Mouse (Mus musculus) spleen, postnatal 14 days (tissue): ENCODE measurements around the gene Pygo2.
"Not testable (repeated sequence)": the region's sequence is repeated elsewhere in the genome, so short reads cannot be mapped to it uniquely, and the experiment has no call there.

Source experiments
- DNase-seq, 2 experiments: peaks; one replicate each; pipeline ENCODE4 v3.0.0; 2021 to 2022; ENCODE audit warnings: low spot score in 2 of 2

The Pygo2 gene

DNA sequence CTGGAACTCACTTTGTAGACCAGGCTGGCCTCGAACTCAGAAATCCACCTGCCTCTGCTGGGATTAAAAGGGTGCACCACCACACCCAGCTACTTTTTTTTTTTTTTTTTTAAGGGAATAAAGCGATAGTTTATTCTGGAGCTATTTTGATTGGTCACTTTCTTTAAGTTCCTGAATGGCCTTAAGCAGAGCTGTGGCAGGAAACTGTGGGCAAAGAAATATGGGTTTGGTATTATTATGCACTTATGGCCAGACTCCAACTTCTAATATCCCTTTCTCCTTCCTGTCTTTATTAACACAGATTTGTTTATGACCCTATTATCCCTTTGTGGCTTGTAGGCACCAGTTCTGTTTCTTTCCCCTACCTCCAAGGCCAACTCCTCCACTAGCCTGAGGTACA, 9.6 kb upstream of the Pygo2 start:
- DNase-seq: no peak

DNA sequence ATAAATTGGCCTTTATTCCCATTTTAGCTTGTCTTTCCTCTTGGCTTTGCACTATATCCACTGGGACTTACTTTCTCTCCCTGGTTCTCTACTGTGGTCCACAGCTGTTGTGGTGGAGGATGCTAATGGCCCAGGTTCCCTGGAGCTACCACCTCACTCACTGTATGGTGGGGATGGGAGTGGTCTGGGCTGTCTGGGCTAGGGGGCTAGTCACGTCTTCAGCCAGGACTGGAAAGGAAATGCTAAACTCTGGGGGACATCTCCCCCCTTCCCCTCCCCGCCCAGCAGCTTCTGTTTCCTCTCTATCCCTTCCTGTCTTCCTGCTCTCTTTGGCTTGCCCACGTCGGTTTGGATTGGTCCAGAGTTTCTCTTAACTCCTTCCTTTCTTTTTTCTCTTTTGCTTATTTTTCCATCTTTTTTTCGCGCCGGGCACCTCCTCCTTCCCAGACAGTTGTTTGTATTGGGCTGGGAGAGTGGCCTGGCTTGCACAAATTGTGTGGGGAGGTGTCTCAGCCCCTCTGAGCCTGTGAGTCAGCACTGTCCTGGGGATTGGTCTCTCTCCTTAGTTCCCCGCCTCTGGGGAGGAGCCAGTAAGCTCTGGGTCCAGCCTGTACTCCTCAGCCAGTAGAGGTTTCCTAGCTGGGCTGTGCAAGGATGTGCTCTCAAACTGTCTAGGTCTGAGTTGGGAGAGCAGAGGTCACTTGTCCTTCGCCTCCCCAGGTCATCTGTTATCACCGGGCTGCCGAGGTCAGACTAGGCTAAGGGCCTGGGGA, 8.8 kb upstream of the Pygo2 start:
- DNase-seq: peak; percentile 47 to 51

DNA sequence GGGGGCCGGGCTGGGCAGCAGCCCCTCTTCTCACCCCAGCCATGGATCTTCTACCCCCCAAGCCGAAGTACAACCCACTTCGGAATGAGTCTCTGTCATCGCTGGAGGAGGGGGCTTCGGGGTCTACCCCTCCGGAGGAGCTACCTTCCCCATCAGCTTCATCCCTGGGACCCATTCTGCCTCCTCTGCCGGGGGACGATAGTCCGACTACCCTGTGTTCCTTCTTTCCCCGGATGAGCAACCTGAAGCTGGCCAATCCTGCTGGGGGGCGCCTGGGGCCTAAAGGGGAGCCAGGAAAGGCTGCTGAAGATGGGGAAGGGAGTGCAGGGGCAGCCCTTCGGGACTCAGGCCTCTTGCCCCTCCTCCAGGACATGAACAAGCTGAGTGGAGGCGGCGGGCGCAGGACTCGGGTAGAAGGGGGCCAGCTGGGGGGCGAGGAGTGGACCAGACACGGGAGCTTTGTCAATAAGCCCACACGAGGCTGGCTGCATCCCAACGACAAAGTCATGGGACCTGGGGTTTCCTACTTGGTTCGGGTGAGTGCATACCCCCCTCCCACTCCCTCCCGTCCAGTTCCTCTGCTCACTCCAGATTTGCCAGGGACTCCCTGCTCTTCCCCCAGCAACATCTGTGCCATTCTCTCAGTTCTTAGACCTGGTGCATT, 8.1 kb upstream of the Pygo2 start:
- no peak for DNase-seq

DNA sequence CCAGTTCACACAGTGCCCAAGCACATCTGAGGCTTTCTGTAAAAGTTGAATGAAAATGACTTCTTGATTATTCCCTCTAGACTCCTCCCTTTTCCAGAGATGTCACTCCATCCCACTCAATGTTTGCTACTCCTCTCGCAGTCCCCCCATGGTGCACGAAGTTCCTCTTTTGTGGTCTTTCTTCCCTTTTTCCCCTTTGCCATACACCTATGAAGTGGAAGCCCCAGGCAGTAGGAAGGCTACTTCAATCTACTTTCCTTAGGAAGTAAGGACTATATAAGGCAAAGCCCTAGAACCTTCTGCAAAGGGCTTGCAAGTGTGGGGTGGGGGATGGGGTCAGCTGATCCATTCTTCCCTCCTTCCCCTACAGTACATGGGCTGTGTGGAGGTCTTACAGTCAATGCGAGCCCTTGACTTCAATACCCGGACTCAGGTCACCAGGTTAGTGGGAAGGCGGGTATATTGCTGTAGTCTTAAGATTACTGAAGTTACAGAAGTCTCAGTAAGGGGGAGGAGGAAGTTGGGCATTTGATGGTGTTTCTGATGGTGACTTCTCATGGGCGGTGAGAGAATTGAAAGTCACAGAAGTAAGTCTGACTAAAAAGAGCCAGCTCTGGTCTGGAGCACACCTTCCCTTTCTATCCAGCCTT, 7.3 kb upstream of the Pygo2 start:
- DNase-seq: no peak

DNA sequence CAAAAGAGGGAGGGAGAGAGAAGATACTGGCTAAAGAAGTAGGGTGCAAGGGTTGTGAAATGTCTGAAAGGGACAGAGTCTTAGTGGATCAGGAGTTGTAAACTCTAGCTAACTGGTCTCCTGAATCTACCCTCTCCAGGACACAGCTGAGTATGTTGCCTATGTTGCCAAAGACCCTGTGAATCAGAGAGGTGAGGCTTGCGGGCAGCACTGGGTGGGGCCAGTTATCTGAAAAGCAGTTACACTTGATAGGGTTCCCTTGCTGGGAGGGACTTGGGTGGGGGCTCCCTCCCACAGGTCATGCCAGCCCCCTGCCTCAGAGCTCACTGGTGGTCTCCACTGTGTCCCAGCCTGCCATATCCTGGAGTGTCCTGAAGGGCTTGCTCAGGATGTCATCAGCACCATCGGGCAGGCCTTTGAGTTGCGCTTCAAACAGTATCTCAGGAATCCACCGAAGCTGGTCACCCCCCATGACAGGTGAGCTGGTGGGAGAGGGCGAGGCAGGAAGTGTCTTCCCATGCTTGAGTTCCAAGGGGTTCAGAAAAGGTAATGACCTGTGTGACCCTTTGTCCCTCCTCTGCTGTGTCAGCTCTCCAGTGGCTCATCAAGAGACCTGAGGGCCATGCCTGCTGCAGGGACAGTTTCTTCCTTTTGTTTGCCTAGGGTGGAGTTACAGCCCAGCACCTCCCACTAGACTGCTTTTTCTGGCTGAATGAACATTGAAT, 5.4 kb upstream of the Pygo2 start:
- no peak for DNase-seq

DNA sequence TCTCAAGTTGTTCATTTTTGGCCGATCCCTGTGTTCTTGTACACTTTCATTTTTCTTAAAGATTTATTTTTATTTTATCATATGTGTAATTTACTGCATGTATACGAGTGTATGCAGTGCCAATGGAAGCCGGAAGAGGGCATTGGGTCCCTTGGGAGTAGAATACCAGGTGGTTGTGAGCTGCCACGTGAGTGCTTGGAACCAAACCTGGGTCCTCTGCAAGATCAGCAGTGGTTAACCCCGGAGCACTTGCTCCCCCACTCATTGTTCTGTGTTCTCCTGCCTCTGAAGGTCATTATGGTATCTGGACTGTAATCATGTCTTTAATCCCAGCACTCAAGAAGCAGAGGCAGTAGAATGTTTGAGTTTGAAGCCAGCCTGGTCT, 4.9 kb upstream of the Pygo2 start:
- no peak for DNase-seq

DNA sequence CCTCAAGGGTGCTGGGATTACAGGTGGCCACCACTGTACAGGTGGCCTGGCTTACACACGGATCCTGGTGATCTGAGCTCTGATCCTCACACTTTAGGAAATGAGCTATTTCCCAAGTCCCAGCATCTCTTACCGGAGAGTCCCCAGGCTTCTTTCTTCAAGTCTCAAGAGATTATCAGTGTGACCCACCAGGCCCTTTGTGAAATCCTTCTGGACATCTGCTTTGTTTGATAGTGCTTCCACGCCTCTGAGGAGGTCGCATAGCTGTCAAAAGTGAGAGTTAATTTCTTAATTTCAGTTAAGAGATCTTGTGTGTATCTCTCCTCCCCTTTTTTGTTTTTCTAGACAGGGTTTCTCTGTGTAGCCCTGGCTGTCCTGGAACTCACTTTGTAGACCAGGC, 4.1 kb upstream of the Pygo2 start:
- DNase-seq: no peak

DNA sequence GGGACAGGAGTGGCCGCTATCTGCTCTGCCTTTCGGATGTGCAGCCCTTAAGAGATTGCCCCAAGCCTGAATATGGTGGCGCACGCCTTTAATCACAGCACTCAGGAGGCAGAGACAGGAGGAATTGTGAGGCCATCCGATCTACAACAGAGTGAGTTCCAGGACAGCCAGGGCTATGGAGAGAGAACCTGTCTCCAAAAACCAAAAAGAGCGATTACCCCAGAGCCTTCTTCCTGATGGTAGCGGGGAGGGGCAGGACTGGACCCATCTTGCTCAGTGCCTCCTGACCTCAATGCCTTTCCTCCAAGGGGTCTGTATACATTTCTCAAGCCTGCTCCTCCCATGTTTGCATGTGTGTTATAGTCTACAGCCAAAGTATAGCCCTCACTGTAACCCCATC, 993 bp upstream of the Pygo2 start:
- DNase-seq: not testable (repeated sequence)

DNA sequence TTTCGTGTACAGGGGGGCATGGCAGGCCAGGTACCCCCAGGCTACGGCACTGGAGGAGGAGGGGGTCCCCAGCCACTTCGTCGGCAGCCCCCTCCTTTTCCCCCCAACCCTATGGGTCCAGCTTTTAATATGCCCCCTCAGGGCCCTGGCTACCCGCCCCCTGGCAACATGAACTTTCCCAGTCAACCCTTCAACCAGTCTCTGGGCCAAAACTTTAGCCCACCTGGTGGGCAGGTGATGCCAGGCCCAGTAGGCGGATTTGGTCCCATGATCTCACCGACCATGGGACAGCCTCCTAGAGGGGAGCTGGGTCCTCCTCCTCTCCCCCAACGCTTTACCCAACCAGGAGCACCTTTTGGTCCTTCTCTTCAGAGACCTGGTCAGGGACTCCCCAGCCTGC, 2.6 kb downstream of the Pygo2 start:
- DNase-seq: no peak

DNA sequence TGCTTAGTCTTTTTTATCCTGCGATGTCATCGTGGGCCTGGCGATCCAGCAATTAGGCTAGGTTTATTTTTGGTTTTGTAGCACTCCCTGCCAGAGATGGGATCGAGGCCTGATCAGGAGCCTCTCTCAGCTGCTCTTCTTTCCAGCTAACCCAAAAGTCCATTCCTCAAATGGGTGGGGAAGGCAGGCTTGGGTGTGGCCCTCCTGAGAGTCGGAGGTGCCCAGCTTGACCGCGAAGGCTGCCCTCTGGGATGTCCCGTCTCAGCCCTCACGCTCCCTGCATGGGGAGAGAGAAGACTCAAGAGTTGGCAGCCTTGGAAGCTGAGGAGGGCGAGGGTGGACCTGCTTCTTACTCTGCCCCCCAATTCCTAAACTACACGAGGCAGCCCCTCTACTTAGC, 4.5 kb downstream of the Pygo2 start:
- DNase-seq: no peak

DNA sequence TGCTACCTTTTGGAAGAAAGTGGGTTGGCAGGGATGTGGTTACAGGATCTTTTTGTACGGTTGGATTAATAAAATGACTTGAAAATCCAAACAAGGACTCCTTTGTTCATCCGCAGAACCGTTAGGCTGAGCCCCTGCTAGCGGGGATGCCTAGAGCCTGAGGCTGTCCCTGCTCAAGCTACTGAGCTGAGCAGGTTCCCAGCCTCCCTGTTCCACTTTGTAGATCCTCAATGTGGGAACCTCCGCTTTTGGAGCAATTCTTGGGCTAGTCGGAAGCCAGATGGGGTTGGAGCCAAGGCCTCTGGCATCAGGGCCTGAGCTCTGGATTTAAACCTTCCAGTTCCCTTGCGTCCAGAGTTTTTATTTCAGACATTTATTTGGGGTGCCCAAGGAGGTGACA, 5.0 kb downstream of the Pygo2 start:
- no peak for DNase-seq

DNA sequence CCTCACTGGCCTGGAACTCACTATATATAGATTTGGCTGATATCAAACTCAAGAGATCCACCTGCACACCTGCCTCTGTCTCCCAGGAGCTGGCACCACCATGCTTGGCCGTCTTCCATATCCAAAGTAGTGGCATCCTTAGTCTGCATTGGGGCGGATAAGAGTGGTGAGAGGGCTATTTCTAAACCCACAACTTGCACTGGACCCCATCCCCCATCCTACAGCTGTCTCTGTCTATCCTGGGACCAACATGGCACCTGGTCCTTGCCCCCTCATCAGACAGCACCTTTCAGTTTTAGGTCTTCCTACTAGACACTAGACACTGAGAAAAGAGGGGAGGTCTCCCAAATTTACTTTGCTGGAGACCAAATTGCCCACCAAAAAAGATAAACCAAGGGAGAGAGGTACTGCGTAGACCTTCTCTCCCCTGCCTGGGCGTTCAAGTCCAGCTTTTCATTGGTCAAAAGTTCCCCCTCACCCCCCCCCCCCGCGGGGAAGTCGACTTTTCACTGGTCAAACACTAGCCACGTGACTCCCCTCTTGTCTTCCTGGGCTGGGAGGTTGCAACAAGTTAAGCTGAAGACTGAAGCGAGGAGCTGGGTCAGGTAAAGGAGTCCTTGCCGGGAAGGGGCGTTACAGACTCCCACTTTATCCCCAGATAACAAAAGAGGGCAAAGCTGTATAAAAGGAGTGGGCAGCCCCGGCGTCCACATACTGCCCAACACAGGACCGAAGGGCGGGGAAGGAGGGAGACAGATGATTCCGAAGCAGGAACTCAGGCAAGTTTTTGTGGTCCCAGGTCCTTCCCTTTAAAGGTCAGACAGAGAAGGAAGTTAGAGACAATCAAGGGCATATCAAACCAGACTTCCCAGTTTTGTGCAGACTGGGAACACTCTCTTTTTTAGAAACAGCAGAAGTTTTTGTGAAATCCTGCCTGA, 6.4 kb downstream of the Pygo2 start, which contains the start of gene Pbxip1:
Pbxip1 (plus strand) TSS at position 531 of the 938 bp plus-strand sequence.
- DNase-seq: peak in 1 of 2 experiments; percentile 43

DNA sequence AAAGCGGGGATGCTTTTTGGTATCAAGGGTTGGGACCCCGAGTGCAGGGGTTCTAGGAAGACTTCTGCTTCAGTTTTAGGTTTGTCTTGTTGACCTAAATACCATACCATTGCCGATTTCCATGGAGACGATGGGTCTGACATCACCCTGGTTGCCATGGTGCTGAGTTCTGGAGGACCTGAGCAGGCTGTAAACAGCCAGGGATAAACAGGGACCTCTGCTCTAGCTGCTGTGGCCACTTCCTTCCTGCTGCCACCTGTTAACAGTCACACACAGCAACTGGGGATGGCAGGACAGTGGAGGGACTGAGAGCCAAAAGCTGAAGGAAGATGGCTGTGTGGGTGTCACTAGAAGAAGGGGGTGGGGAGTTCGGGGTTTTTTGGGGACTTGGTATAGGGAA, 7.3 kb downstream of the Pygo2 start:
- DNase-seq: no peak

DNA sequence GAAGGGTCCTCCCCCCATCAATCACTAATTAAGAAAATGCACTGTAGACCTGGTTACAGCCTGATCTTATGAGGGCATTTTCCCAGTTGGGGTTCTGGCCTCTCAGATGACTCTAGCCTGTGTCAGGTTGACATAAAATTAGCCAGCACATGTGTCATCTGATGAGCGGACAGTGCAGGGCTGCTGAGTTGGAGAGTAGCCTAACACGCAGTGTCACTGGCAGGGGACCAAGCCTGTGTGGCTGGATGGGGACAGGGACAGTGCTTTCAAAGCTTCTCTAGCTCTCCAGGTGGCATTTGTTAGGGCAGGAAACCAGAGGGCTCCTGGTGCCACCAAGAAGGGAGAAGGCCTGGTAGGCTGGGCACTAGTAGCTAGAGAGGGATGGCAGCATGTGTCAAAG, 10.7 kb downstream of the Pygo2 start:
- DNase-seq: no peak

DNA sequence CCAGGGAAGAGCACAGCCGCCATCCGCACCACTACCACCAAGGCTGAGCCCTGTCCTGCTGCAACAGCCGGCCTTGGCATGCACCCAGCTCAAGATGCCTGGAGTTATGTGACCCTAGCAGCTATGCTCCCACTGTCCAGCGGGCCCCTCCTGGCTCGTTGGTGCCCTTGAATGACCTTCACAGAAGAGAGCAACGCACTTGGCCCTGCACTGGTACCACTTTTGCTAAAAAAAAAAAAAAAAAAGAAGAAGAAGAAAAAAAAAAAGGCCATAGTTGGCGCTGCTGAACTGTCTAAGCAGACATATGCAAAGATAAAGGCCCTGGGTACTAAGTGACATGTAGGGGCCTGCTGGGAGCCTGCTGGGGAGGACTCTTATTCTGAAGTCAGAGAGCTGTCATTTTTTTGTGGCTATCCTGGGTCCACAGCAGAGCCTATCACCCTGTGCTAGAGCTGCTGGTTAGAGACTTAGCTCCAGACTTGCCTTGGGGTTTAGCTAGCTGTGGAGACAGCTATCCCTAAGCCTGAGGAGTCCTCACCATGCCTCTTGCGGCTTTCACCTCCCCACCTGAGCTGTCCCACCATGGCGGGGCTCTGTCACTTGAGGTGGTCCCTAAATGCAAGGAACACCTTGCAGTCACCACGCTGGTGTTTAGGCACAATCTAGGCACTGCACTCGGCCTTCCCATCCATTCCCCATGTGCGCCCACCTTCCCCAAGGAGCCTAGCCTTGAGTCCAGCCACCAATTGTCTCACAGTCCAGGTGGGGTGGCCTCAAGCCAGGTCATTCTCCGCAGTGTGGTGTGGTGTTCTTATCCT, 18.9 kb downstream of the Pygo2 start:
- no peak for DNase-seq

DNA sequence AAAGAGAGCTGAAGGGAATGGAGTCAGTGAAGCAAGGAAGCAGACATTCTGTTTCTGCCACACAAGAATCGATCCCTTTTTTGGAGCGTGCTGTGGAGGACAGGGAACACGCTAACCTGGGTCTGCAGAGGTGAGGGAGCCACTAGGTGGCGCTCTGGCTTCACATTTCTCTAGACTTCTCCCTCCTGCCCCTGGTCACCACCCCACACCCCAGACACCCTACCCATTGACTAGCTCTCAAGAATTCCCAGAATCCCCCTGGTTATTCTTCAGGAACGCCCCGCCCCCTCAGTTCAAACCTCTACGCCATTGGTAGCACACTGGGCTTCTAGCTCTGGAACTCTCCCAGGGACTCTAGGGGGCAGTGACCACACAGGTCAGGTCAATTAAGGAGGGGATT, 19.5 kb downstream of the Pygo2 start:
- DNase-seq: peak; percentile 54 to 75

DNA sequence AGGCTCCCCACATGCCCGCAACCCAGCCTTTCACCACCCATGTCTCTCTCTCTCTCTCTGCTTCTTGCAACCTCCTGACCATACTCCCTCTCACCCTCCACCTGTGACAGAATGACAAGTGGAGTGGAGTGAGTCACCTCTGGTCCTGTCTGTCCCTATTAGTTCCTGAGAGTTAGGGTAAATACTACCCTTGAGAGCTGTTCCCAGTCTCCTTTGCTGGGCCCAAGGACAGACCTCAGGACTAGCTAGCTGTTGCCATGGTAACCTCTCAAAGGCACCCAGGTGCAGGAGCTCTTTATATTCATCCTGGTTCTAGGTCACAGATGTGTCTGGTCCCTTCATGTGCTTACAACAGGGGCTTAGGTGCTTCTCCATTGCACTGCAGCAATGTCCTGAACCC, 21.9 kb downstream of the Pygo2 start:
- no peak for DNase-seq

DNA sequence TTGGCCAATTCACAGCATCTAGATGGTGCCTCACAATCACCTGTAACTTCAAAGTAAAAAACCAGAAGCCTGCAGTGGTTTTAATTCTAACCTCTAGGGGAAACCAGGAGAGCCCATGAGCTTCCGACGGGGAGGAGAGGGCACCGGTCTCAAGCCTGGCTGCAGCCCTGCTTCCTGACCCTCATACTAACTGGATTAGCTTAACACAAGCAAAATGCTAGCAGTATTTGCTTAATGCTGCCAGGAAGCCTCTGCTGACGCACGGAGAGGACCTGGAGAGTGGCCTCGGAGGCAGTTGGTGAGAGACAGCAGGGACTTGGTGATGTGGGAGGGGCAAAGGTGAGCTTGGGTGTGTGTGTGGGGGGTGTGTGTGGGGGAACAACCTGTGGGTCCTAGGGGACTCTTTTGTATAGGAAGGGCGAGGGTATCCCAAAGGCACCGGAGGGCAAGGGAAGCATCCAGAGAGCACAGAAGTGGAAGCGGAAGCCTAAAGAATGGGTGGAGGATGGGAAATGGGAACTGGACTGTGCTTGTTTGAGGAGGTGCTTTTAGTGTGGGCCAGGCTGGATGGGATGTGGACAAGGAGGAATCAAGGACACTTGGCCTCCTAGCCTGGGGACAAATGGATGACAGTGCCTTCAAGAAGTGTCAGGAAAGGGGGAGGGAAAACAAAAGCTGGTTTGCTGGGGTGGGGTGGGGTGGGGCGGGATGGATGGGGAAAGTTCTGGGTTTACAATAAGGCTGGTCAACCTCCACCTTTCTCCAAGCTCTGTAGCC, 24.6 kb downstream of the Pygo2 start, which contains the start of gene Pmvk:
Pmvk (plus strand) TSS at position 141 of the 777 bp plus-strand sequence.
- DNase-seq: no peak

DNA sequence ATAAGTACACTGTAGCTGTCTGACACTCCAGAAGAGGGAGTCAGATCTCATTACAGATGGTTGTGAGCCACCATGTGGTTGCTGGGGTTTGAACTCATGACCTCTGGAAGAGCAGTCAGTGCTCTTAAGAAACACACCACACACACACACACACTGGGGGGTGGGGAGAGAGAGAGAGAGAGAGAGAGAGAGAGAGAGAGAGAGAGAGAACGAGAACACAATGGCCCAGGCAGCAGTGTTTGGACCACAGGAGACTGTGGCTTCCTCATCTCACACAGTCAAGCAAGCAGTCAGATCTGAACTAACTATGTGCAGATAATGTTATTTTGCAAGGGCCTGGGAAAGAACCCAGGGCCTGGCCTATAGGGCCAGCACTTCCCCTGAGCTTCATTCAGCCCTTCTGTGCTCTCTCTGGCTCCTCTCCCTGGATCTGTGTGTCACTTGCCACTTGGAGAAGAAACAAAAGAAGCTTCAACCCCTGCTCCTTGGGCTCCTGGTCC, 25.8 kb downstream of the Pygo2 start:
- no peak for DNase-seq
